In genomic region chr11:97415330-97415711, GRCm38 (mm10) we compare ENCODE assay signal across 8 mouse cellular contexts. TPM values are rescaled to one million over a fixed set of nuclear protein-coding genes. Genes with fewer than 3 reads are reported as not detected.
DNase-seq lines count a peak whose midpoint lies in the region; ATAC-seq and TF ChIP-seq lines count a peak whose summit lies in the region.

TSS of gene Arhgap23 (plus strand) at chr11:97415533.

- DNase-seq in right cerebral cortex, postnatal 4 days: peak; percentile 52
- DNase-seq in right cerebral cortex, postnatal 25 days: no peak
- DNase-seq in heart, adult 11 months: peak; percentile 98
- DNase-seq in kidney, adult 2 months: peak; percentile 69
- DNase-seq in liver, embryonic 14.5 days (ENCODE audit: low read depth in 3 of 3, low spot score in 3 of 3): peak in 2 of 3 experiments; percentile 56 to 60
- DNase-seq in neural tube, embryonic 11.5 days (ENCODE audit: low spot score): peak; percentile 85
- no peak for DNase-seq in right cerebral cortex, adult 2 months (ENCODE audit: low spot score in 2 of 2)

- no peaks in the 10 kb centered on the region for H3K4me1 ChIP-seq in cortical plate, adult 2 months (ENCODE audit: control insufficient read depth, insufficient read depth, low read length)
- H3K4me1 ChIP-seq in kidney, adult 2 months (ENCODE audit: control insufficient read depth, insufficient read depth, low read length): peaks cover 3% of the 10 kb centered on the region; the same call in 1 of the 2 replicates
- H3K4me1 ChIP-seq in liver, embryonic 14.5 days (replicated peaks; ENCODE audit: control insufficient read depth in 2 of 2, insufficient read depth in 2 of 2, low read length in 1 of 2): peaks cover 12 to 17% of the 10 kb centered on the region in 2 experiments
- H3K4me1 ChIP-seq in neural tube, embryonic 11.5 days (ENCODE audit: control insufficient read depth, insufficient read depth, low read length): peaks cover 9% of the 10 kb centered on the region

- TF ChIP-seq CTCF in cortical plate, adult 2 months (IDR thresholded peaks at IDR 0.05; ENCODE audit: extremely low read depth, insufficient read depth, low read length): no peak
- no peak for TF ChIP-seq CTCF in kidney, adult 2 months (conservative IDR thresholded peaks at IDR 0.05; ENCODE audit: insufficient read depth, insufficient read length, low read depth, low read length)
- no peak for TF ChIP-seq CTCF in liver, embryonic 14.5 days (IDR thresholded peaks at IDR 0.05; ENCODE audit: low read depth)

- H3K4me3 ChIP-seq in cortical plate, adult 2 months (ENCODE audit: insufficient read depth, low read length): peak within 1 kb of the TSS; percentile 52
- H3K4me3 ChIP-seq in kidney, adult 2 months (ENCODE audit: insufficient read depth, low read depth, low read length): peak within 1 kb of the TSS; percentile 76
- H3K4me3 ChIP-seq in liver, embryonic 14.5 days (ENCODE audit: insufficient read depth in 1 of 2, low read depth in 2 of 2, low read length in 2 of 2): peak within 1 kb of the TSS; percentile 68 to 92
- peak within 1 kb of the TSS; percentile 52 for H3K4me3 ChIP-seq in neural tube, embryonic 11.5 days (ENCODE audit: low read depth, low read length)

- H3K9ac ChIP-seq in liver, embryonic 14.5 days (replicated peaks): peak within 1 kb of the TSS; percentile 89
- H3K9ac ChIP-seq in neural tube, embryonic 11.5 days (ENCODE audit: low read length): peak within 1 kb of the TSS; percentile 56

- ATAC-seq in liver, embryonic 14.5 days (ENCODE audit: insufficient read depth): peak; percentile 88
- ATAC-seq in neural tube, embryonic 11.5 days (ENCODE audit: insufficient read depth, low FRiP score, low TSS enrichment): peak; percentile 74

- H3K27me3 ChIP-seq in kidney, adult 2 months (replicated peaks; ENCODE audit: control insufficient read depth, insufficient read depth, low read length): no peaks in the 10 kb centered on the region
- H3K27me3 ChIP-seq in liver, embryonic 14.5 days (ENCODE audit: control insufficient read depth, insufficient read depth, low read length): no peaks in the 10 kb centered on the region
- no peaks in the 10 kb centered on the region for H3K27me3 ChIP-seq in neural tube, embryonic 11.5 days (ENCODE audit: control insufficient read depth, insufficient read depth, low read length)

- H3K9me3 ChIP-seq in liver, embryonic 14.5 days (ENCODE audit: control insufficient read depth, low read length): no peaks in the 10 kb centered on the region
- no peaks in the 10 kb centered on the region for H3K9me3 ChIP-seq in neural tube, embryonic 11.5 days (ENCODE audit: control insufficient read depth, low read length)

- no peaks in the 10 kb centered on the region for H3K36me3 ChIP-seq in kidney, adult 2 months (ENCODE audit: control insufficient read depth, insufficient read depth, low read length)
- no peaks in the 10 kb centered on the region for H3K36me3 ChIP-seq in liver, embryonic 14.5 days (replicated peaks; ENCODE audit: control insufficient read depth, insufficient read depth, low read depth)
- H3K36me3 ChIP-seq in neural tube, embryonic 11.5 days (ENCODE audit: control insufficient read depth, insufficient read depth, low read length): no peaks in the 10 kb centered on the region

- TF ChIP-seq POLR2A in cortical plate, adult 2 months (IDR thresholded peaks at IDR 0.05; ENCODE audit: extremely low read depth, insufficient read depth, low read length): 0 out of 2 replicates have a peak, but pooled peaks have one; percentile 39
- TF ChIP-seq POLR2A in kidney, adult 2 months (IDR thresholded peaks at IDR 0.05; ENCODE audit: low read depth, low read length): no peak

- no peak for TF ChIP-seq EP300 in liver, embryonic 14.5 days (IDR thresholded peaks at IDR 0.05; ENCODE audit: low read depth)

- under 1% methylated on average over 29 of the region's 29 CpGs for WGBS in kidney, adult 2 months
- WGBS in liver, embryonic 14.5 days (ENCODE audit: insufficient replicate concordance): under 1% methylated on average over 29 of the region's 29 CpGs
- WGBS in neural tube, embryonic 11.5 days: under 1% methylated on average over 29 of the region's 29 CpGs

- peak within 1 kb of the TSS; percentile 97 for H3K27ac ChIP-seq in cortical plate, adult 2 months (ENCODE audit: insufficient read depth, low read length)
- no peak within 1 kb of the TSS for H3K27ac ChIP-seq in kidney, adult 2 months (ENCODE audit: insufficient read depth, low read depth, low read length)
- H3K27ac ChIP-seq in liver, embryonic 14.5 days: peak within 1 kb of the TSS; percentile 58
- H3K27ac ChIP-seq in neural tube, embryonic 11.5 days (ENCODE audit: low read depth, low read length): no peak within 1 kb of the TSS

- peak within 1 kb of the TSS; percentile 97 for H3K4me2 ChIP-seq in liver, embryonic 14.5 days (ENCODE audit: low read depth)
- peak within 1 kb of the TSS; percentile 52 for H3K4me2 ChIP-seq in neural tube, embryonic 11.5 days (ENCODE audit: low read depth)

RNA-seq across cellular contexts. Expression of gene Arhgap23, which starts in this region (rescaled TPM):
- 70.2 and 71.5 TPM in 2 replicates for polyA plus RNA-seq in cortical plate, adult 2 months (2012; rRNA removed)
- polyA plus RNA-seq in kidney, adult 2 months (2012; rRNA removed): 14.9 and 17.1 TPM in 2 replicates
- polyA plus RNA-seq in liver, embryonic 14.5 days (2012; rRNA removed): 17.5 and 21.2 TPM in 2 replicates
- polyA plus RNA-seq in liver, embryonic 14.5 days (2014; fragmentation: Nextera tagmentation; extraction: Ambion mirVana): 7.3 and 7.9 TPM in 2 replicates
- polyA plus RNA-seq in neural tube, embryonic 11.5 days (2014; fragmentation: Nextera tagmentation; extraction: Ambion mirVana): 4.1 and 5.2 TPM in 2 replicates

Comparison
In these comparisons a context has a peak if more than half of its experiments do, and no peak if none do; other contexts are left out.
1. DNase-seq: peak in right cerebral cortex, postnatal 4 days (single experiment), heart, adult 11 months (single experiment), kidney, adult 2 months (single experiment), liver, embryonic 14.5 days (2 of 3) and neural tube, embryonic 11.5 days (single experiment); none in right cerebral cortex, postnatal 25 days (single experiment) and right cerebral cortex, adult 2 months (0 of 2).
2. H3K27ac ChIP-seq: peak in cortical plate, adult 2 months (single experiment) and liver, embryonic 14.5 days (single experiment); none in kidney, adult 2 months (single experiment) and neural tube, embryonic 11.5 days (single experiment).
3. Peak in every context shown above with its lines, with median percentiles within 50 percentile points of each other: H3K4me3 ChIP-seq.